Mouse (Mus musculus): ENCODE measurements around the gene Ube2v1.

DNA sequence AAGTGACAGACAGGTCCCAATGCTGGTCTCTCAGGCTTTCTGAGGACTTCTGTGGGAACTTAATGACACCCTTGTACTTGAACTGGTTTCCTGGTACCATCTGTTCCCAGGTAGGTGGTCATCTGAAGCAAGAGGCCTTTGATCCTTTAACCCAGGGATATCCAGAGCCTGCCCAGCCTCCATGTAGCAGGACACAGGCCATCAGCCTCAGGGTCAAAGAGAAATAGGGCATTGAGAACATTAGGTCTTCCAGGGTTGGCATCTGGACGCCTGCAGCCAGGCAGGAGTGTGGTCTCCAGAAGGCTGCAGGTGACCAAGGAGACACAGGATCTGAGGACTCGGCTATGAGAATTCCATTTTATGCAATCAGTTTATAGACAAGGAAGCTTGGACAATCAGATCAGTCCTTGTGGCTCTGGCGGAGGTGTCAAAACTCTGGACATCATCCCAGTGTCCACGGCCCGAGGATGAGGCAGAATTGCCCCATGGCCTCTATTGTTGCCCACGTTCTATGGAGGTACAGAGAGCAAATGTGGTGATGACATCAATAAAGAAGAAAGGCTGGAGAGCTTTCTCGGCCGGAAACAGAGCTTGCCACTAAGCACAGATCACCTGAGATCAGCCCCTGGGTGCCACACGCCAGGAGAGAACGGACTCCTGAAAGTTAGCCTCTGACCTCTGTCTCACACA lies 23.2 kb upstream of the Ube2v1 start:
- TF ChIP-seq TAL1 (IDR thresholded peaks at IDR 0.05; ENCODE audit: low read length): no peak
- TF ChIP-seq GATA1 (IDR thresholded peaks at IDR 0.05; ENCODE audit: low read length): no peak

All from erythroblast, embryonic 14.5 days (primary cell).